Mouse (Mus musculus): Measurements from ENCODE around the gene Spred3.
"Not testable (repeated sequence)": the region's sequence is repeated elsewhere in the genome, so short reads cannot be mapped to it uniquely, and the experiment has no call there.

DNA sequence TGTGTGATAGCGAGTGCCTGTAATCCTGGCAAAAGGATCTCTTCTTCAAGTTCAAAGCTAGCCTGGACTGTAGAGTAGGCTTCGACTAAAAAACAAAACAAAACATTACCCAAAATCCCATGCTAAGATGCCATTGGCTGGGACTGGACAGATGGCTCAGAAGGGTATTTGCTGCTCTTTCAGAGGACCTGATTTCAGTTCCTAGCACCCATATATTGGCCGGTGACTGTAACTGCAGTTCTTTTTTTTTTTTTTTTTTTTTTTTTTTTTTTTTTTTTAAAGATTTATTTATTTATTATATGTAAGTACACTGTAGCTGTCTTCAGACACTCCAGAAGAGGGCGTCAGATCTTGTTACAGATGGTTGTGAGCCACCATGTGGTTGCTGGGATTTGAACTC, 31.0 kb downstream of the Spred3 start:
- not testable (repeated sequence) for TF ChIP-seq FLI1 (IDR thresholded peaks at IDR 0.05; ENCODE audit: low read length); GATA1 (IDR thresholded peaks at IDR 0.05; ENCODE audit: borderline replicate concordance, low read length)

Measured in megakaryocyte, embryonic 14.5 days (primary cell).